Mouse (Mus musculus) heart, embryonic 14.5 days (tissue): ENCODE results near the gene Hmbs. TPM values are rescaled to one million over a fixed set of nuclear protein-coding genes. Genes with fewer than 3 reads are reported as not detected.
A peak's percentile ranks its signal among the peaks of the same experiment; 100 is the strongest.
"Not testable (repeated sequence)": the region's sequence is repeated elsewhere in the genome, so short reads cannot be mapped to it uniquely, and the experiment has no call there.

ENCODE experiments used
- ATAC-seq: fragments of 200-750 bp; cut with Nextera tagmentation; 2 replicates; pipeline ENCODE4 v1.8.0; 2017; ENCODE audit warnings: low read depth, moderate TSS enrichment; ENCODE audit not compliant: insufficient number of reproducible peaks, insufficient read depth, low FRiP score
- H3K27ac ChIP-seq, 2 experiments: fragments of 200-500 bp in 1 of 2; fragments of 300-500 bp in 1 of 2; sonication (generic) in 1 of 2; replicated peaks in 1 of 2; 2 replicates each; pipeline ENCODE4 v1.5.1; 2012 to 2014; ENCODE audit warnings: low read depth in 2 of 2, low read length in 2 of 2, control low read depth in 1 of 2, mild to moderate bottlenecking in 1 of 2, mixed read lengths in 1 of 2; ENCODE audit not compliant: control insufficient read depth in 1 of 2, insufficient read depth in 1 of 2
- H3K27me3 ChIP-seq: fragments of 300-500 bp; sonication (generic); 2 replicates; pipeline ENCODE4 v1.6.1; 2014; ENCODE audit warnings: mild to moderate bottlenecking, low read length, control low read depth; ENCODE audit not compliant: control insufficient read depth, insufficient read depth
- H3K36me3 ChIP-seq: fragments of 300-500 bp; sonication (generic); 2 replicates; pipeline ENCODE4 v1.6.1; 2014; ENCODE audit warnings: mild to moderate bottlenecking, control low read depth, low read length, mixed read lengths; ENCODE audit not compliant: control insufficient read depth, insufficient read depth
- H3K4me1 ChIP-seq, 2 experiments: fragments of 200-500 bp in 1 of 2; fragments of 300-500 bp in 1 of 2; sonication (generic) in 1 of 2; 2 replicates each; pipeline ENCODE4 v1.6.1; 2012 to 2014; ENCODE audit warnings: low read length in 2 of 2, control low read depth in 1 of 2, mixed read lengths in 1 of 2; ENCODE audit not compliant: control insufficient read depth in 2 of 2, insufficient read depth in 2 of 2
- H3K4me2 ChIP-seq: fragments of 300-500 bp; sonication (generic); 2 replicates; pipeline ENCODE4 v1.6.1; 2014; ENCODE audit warnings: mild to moderate bottlenecking, low read length
- H3K4me3 ChIP-seq, 2 experiments: fragments of 200-500 bp in 1 of 2; fragments of 300-500 bp in 1 of 2; sonication (generic) in 1 of 2; 2 replicates each; pipeline ENCODE4 v1.5.1; 2012 to 2014; ENCODE audit warnings: low read length in 2 of 2, mild to moderate bottlenecking in 2 of 2, control low read depth in 1 of 2, low read depth in 1 of 2, moderate library complexity in 1 of 2; ENCODE audit not compliant: control insufficient read depth in 1 of 2, insufficient read depth in 1 of 2
- H3K9ac ChIP-seq: fragments of 300-500 bp; sonication (generic); 2 replicates; pipeline ENCODE4 v1.6.1; 2014; ENCODE audit warnings: mild to moderate bottlenecking, low read length
- H3K9me3 ChIP-seq: fragments of 300-500 bp; sonication (generic); 2 replicates; pipeline ENCODE4 v1.6.1; 2016; ENCODE audit warnings: low read length, control low read depth; ENCODE audit not compliant: control insufficient read depth
- WGBS: fragments of 180-500 bp; shearing (Covaris S2); extraction: QIAGEN DNeasy Blood & Tissue Kit; methylation state at CpG from one replicate; pipeline ENCODE4 v1.1.7; 2014; 5-methylcytosine and 5-hydroxymethylcytosine counted together
- polyA plus RNA-seq: library from polyadenylated mRNA; unstranded; fragments of >200 nt; fragmentation: Nextera tagmentation; extraction: Ambion mirVana; gene quantifications from 2 replicates; pipeline ENCODE4 v1.2.1, GENCODE M21; 2014

The Hmbs gene
- polyA plus RNA-seq, 1 experiment from 2014 or later: 110 TPM

- not testable (repeated sequence) for H3K27ac ChIP-seq, H3K27me3 ChIP-seq, ATAC-seq, H3K9me3 ChIP-seq
- Histone ChIP-seq H3K4me2 (peak overlapping the region; percentile 68), H3K36me3 (peaks cover 71% of the 10 kb centered on the region), H3K4me1 (peaks cover 4 to 20% of the 10 kb centered on the region in 2 experiments; a peak in 3 of 4 replicates), H3K9ac (peak overlapping the region; percentile 99), H3K4me3 (peak overlapping the region; percentile 29 to 87)
- 29% methylated on average over 4 of the region's 4 CpGs for WGBS
Measured at GRCm38 (mm10) chr9:44336513-44336912, 7.5 kb downstream of the Hmbs start.

GRCm38 (mm10) chr9:44336093-44336406, 8.0 kb downstream of the Hmbs start:
- peak overlapping the region; percentile 68 for H3K4me2 ChIP-seq
- 4% methylated on average over 5 of the region's 5 CpGs for WGBS
- H3K36me3 ChIP-seq: peaks cover 71% of the 10 kb centered on the region
- H3K4me3 ChIP-seq: peak overlapping the region; percentile 82 to 87
- H3K27me3 ChIP-seq: no peaks in the 10 kb centered on the region
- peaks cover 4 to 20% of the 10 kb centered on the region in 2 experiments; a peak in 3 of 4 replicates for H3K4me1 ChIP-seq
- no peaks in the 10 kb centered on the region for H3K9me3 ChIP-seq
- ATAC-seq: no peak
- peak overlapping the region; percentile 99 for H3K9ac ChIP-seq
- H3K27ac ChIP-seq: peak overlapping the region; percentile 94 to 96; a peak in 3 of 4 replicates

- H3K4me3 ChIP-seq: peak overlapping the region; percentile 82 to 87
- peak overlapping the region; percentile 99 for H3K9ac ChIP-seq
- H3K4me2 ChIP-seq: peak overlapping the region; percentile 68
- no peaks in the 10 kb centered on the region for H3K27me3 ChIP-seq
- ATAC-seq: no peak; the same call in 1 of the 2 replicates
- WGBS: under 1% methylated on average over 43 of the region's 50 CpGs
- H3K4me1 ChIP-seq: peaks cover 4 to 20% of the 10 kb centered on the region in 2 experiments; a peak in 3 of 4 replicates
- H3K36me3 ChIP-seq: peaks cover 73% of the 10 kb centered on the region
- H3K9me3 ChIP-seq: no peaks in the 10 kb centered on the region
- H3K27ac ChIP-seq: peak overlapping the region; percentile 94 to 96
Measured at GRCm38 (mm10) chr9:44335331-44336092, 8.5 kb downstream of the Hmbs start.

GRCm38 (mm10) chr9:44334396-44335330, 9.4 kb downstream of the Hmbs start, which contains the start of gene H2afx:
Gene H2afx, plus strand, starts transcription at chr9:44334694.
- H3K27ac ChIP-seq: peak within 1 kb of the TSS; percentile 94 to 96
- H3K36me3 ChIP-seq: peaks cover 74% of the 10 kb centered on the region
- peaks cover 4 to 20% of the 10 kb centered on the region in 2 experiments; a peak in 3 of 4 replicates for H3K4me1 ChIP-seq
- peak; percentile 92 for ATAC-seq
- peak within 1 kb of the TSS; percentile 68 for H3K4me2 ChIP-seq
- H3K27me3 ChIP-seq: no peaks in the 10 kb centered on the region
- no peaks in the 10 kb centered on the region for H3K9me3 ChIP-seq
- peak within 1 kb of the TSS; percentile 99 for H3K9ac ChIP-seq
- under 1% methylated on average over 86 of the region's 91 CpGs for WGBS
- H3K4me3 ChIP-seq: peak within 1 kb of the TSS; percentile 82 to 87

GRCm38 (mm10) chr9:44332918-44333638, 10.9 kb downstream of the Hmbs start:
- WGBS: 94% methylated on average over 13 of the region's 13 CpGs

DNA sequence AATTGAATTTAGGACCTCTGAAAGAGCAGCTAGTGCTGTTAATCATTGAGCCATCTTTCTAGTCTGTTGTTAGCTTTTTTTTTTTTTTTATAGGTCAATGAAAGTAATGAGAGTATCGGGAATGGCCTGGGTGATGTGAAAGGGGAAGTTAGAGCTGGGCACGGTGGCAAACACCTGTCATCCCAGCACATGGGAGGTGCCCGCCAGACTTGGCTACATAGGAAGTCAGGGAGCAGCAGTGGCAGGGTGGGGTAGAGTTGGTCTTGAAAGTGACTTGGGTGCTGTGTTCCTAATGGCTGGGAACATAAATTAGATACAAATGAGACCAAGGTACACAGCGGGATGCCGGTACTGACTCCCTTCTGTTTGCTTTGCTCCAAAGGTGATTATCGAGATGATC, 13.3 kb downstream of the Hmbs start:
- Histone ChIP-seq H3K9me3 (no peaks in the 10 kb centered on the region), H3K9ac (no peak overlapping the region), H3K4me2 (no peak overlapping the region), H3K36me3 (peaks cover 59% of the 10 kb centered on the region), H3K4me1 (peaks cover 7 to 11% of the 10 kb centered on the region in 2 experiments), H3K4me3 (no peak overlapping the region), H3K27me3 (no peaks in the 10 kb centered on the region), H3K27ac (no peak overlapping the region)
- 93% methylated on average over 6 of the region's 6 CpGs for WGBS
- no peak for ATAC-seq

More at GRCm38 (mm10) chr9:44332918-44333638, 10.9 kb downstream of the Hmbs start:
- Histone ChIP-seq H3K9ac (no peak overlapping the region), H3K4me2 (no peak overlapping the region), H3K27ac (no peak overlapping the region), H3K27me3 (no peaks in the 10 kb centered on the region), H3K4me3 (no peak overlapping the region), H3K36me3 (peaks cover 74% of the 10 kb centered on the region), H3K4me1 (peaks cover 4 to 20% of the 10 kb centered on the region in 2 experiments; a peak in 3 of 4 replicates), H3K9me3 (no peaks in the 10 kb centered on the region)
- no peak for ATAC-seq

- H3K9me3 ChIP-seq: no peaks in the 10 kb centered on the region
- H3K9ac ChIP-seq: peak overlapping the region; percentile 94
- peak overlapping the region; percentile 86 for H3K4me2 ChIP-seq
- 87% methylated on average over 5 of the region's 5 CpGs for WGBS
- no peaks in the 10 kb centered on the region for H3K27me3 ChIP-seq
- H3K36me3 ChIP-seq: peaks cover 49% of the 10 kb centered on the region
- no peak for ATAC-seq
- H3K27ac ChIP-seq: peak overlapping the region in 1 of 2 experiments; percentile 96; a peak in 2 of 4 replicates
- peaks cover 7 to 13% of the 10 kb centered on the region in 2 experiments for H3K4me1 ChIP-seq
- H3K4me3 ChIP-seq: peak overlapping the region; percentile 80
Measured at GRCm38 (mm10) chr9:44327926-44328325, 16.1 kb downstream of the Hmbs start.
